Mouse (Mus musculus): Measurements from ENCODE around the gene Rnf34.

Rnf34 gene

GRCm38 (mm10) chr5:122874359-122874758, 24.5 kb downstream of the Rnf34 start:
- no peak for DNase-seq

GRCm38 (mm10) chr5:122876671-122877070, 26.8 kb downstream of the Rnf34 start:
- DNase-seq = no peak

DNA sequence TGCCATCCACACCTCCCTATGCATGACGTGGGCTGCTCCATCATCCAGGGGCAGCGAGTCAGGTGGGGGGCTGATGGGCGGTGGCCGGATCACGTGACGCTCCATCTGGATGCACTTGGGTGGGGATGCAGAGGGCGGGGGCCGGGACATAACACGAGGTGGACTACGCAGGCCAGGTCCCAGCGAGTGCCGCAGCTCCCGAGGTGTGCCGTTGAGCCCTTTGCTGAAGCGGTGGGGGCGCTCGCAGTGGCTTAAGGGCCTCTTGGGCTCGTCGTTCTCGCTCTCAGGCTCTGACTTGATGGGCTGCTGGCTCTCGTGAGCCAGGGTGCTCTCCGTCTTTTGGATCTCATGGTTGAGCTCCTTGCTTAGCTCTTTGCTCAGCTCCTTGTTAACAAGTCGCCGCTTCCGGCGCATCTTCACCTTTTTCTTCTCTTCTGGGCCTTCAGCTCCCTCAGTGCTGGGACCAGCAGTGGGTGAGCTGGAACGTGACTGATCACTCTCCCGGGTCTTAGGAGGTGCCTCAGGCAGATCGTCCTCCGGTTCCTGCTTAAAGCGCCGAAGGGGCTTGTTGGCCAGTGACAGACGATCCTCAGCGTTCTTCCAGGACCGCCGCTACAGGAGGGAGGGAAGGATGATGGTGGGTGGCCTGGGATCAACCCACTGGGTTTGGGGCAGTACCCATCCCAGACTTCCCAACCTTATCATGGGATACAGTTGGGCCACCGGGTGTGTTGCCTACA, 30.6 kb downstream of the Rnf34 start:
- DNase-seq = no peak

GRCm38 (mm10) chr5:122881313-122881712, 31.5 kb downstream of the Rnf34 start:
- DNase-seq = peak; percentile 80

GRCm38 (mm10) chr5:122882256-122883050, 32.6 kb downstream of the Rnf34 start:
- peak; percentile 51 for DNase-seq

DNA sequence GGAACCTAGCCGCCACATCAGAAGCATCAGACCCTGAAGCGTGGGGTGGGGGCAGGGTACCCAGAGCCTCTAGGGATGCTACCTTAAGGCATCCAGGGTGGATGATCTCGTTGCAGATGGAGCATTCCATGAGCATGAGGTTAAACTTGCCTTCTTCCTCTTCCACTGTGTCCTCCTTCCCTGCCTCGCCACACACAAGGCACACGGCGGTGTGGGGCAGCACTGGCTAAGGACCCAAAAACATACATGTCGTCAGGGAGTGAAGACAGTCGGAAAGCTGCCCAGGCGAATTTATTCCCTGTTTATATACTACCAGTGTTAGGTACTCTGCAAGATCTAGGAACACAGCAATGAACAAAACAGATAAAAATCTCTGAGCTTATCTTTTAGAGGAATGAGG, 33.4 kb downstream of the Rnf34 start:
- DNase-seq = no peak

GRCm38 (mm10) chr5:122883652-122884235, 33.9 kb downstream of the Rnf34 start:
- no peak for DNase-seq

DNA sequence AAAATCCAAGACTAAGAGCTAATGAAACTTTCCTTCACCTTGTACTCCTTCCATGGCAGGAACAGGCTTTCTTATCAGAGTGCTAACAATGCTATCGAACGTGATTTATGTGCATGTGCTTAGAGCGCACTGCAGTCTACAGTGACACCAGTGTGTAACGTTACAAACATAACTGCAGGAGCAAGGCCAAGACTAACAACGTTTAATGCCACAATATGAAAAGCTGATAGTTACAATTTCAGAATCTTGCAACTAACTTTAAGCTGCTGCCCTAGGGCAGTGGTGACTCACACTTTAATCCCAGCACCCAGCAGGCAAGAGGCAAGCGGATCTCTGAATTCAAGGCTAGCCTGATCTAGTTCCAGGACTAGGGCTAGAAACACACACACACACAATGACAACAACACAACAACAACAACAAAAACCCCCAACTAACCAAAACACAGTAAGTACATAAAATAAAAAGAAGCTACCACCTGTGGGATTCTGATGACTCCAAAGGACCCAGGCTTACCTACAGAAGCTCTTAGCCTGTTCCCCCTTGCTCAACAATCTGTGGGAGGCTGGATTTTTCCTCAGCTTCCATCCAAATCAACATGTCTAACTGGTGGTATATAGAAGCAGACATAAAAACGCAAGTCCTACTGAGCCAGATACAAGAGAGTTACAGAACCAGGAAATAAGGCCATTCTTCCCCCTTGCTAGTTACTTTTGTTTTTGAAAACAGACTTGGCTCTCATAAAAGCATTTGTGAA, 34.9 kb downstream of the Rnf34 start:
- DNase-seq = no peak

GRCm38 (mm10) chr5:122887033-122887432, 37.2 kb downstream of the Rnf34 start:
- DNase-seq = no peak

GRCm38 (mm10) chr5:122887926-122888611, 38.2 kb downstream of the Rnf34 start:
- DNase-seq = peak; percentile 40

DNA sequence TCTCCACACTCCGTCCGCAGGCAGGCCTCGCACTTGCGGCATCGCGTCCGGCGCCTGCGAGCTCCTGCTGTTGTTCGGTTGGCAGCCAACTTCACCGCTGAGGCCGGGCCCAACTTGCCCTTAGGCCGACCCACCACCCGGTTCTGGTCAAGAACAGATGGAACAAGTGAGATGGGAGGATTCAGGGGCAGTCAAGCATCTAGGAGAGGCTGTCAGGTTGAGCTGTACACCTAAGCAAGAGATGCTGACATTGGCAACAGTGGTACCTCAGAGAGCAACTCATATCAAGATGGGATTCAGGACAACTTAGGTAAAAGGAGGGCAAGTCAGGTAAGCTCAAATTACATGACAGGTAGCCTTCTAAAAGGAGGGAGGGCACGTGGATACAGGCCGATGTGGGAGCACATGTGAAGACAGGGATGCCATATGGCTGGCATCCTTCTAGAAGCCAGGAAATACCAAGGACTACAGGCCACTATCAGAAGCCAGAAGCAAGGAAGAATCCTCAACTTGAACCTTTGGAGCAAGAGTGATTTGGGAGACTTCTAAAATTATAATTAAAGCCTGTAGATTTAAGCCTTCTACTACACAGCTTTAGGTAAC, 38.9 kb downstream of the Rnf34 start:
- no peak for DNase-seq

DNA sequence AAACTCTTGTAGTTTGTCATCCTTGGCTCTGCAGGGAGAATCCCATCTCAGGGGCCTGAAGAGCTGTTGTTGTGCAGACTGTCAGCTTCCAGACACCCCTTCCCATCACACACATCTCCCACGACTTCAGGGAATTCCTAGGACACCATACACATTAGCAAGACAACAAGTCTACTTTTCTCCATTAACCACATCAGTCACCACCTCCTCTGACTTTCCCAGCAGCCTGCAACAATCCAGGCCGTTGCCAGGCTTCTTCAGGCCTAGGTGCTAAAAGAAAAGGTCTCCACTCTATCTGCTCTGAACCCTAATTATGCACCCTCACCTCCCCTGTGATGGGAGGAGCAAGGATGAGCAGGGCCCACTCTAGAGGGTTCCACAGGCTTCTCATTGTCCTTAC, 40.5 kb downstream of the Rnf34 start:
- no peak for DNase-seq

DNA sequence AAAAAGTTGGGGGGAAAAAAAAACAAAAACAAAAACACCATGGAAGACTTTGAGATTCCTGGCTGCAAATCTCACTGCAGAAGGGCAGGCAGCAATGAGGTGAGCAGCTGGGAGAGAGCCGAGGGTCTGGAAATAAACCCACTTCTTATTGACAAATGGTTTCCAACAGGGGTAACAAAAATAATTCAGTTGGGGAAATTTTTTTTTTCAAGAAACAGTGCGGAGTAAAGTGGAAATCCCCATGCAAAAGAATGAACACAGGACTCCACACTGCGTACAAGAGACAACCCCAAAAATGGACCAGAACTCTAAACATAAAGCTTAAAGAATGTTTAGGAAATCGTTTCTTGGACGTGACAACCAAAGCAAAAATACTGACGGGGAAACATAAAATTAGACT, 43.4 kb downstream of the Rnf34 start:
- no peak for DNase-seq

DNA sequence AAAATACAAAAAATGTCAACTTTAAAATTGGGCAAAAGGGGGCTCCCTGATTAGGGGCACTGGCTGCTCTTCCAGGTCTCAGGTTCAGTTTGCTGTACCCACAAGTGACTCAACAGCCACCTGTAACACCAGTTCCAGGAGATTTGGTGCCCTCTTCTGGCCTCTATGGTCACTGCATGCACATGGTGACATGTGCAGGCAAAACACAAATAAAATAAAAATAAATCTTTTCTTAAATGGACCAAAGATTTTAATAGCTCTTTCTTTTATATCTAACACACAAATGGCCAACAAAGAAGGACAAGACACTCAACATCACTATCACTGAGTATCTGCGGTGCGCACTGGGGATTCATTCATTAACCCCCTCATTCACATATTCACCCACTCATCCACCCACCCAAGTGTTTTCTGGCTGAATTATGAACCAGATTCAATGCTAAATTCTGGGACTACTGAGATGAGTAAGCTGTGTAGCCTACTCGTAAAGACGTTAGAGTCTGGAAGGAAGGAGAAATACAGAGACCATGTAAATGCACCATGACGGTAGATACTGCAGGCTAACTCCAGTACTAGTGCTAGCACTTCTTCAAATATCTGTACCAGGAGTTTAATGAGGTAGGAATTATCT, 44.3 kb downstream of the Rnf34 start:
- DNase-seq = peak; percentile 60

DNA sequence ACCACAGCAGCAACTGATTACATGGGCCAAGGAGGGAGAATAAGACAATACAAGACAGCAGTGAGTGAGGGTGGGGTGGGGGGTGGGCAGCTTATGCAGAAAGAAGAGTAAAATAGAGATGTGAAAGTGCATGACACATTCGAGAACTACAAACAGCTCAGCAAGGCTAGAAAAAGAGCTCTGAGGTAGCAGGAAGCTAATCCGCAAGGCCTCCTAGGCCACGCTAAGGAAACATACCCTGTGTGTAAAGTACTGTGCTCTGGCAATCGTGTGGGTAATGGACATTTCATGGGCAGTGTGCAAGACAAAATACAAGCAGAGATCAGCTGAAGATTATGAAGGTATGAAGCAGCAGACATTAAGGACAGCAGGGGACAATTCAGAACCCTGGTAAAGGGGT, 45.0 kb downstream of the Rnf34 start:
- no peak for DNase-seq

- DNase-seq = no peak
Observed at GRCm38 (mm10) chr5:122898153-122898552, 48.3 kb downstream of the Rnf34 start.

- DNase-seq = peak; percentile 47
Observed at GRCm38 (mm10) chr5:122898963-122899776, 49.3 kb downstream of the Rnf34 start.

- DNase-seq = peak; percentile 95
Observed at GRCm38 (mm10) chr5:122899777-122900557, 50.1 kb downstream of the Rnf34 start.

DNA sequence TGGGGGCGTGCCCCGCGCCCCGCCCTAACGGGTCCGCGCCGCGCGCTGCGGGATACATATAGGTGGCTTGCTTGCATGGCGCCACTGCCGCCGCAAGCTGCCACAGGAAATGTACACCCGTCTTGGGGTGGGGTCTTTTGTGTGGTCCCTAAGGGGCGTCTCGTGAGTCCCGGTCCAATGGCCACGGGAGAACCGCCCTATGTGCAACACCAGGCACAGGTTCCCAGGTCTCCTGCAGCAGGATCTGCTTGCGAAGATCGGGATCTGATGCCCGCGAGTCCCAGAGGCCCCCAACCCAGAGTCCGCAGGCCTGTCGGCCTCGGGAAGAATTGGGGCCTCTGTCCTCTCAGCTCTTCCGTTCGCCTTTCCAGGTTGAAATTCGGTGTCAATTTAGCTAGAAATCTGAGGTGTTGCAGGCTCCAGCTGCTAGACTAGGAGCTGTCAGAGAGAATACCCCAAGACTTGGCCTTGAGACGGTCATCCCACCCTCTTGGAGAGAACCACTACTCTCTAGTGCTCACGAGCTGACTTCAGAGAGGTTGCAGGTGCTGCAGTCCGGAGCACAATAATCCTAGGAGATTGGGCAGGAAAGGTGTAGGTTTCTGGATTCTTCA, 50.8 kb downstream of the Rnf34 start:
- DNase-seq = no peak

Measured in kidney, postnatal 14 days (tissue).